17 mouse cellular contexts compared by ENCODE assay signal in the genomic region with DNA sequence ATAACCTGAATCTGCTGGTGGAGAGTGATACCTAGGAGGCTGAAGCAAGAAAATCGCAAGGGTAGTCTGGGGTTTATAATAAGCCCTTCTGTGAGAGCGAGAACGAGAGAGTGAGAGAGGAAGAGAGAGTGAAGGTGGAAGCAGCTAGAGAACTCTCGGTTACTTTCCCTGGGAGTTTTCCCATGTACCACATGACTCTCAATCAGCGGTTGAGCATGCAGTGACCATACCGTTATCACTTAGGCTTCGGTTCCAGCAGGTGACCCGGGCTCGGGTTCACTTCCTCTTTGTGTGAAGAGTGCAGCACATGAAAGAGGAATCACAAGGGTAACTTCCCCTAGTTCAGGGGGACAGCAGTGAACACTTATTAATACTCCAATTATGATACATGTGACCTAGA.
DNase-seq lines count a peak whose midpoint lies in the region; ATAC-seq and TF ChIP-seq lines count a peak whose summit lies in the region.
"Had no signal": no experiment of that assay in that cellular context is flagged by ENCODE, and none has a peak within 500 bp of the region (broad histone marks: within the 10 kb centered on the region; RNA-seq: fewer than 3 reads in every experiment).

No protein-coding gene starts in this region.

- H3K9me3 ChIP-seq in liver, embryonic 12.5 days (replicated peaks): no peaks in the 10 kb centered on the region
- H3K9me3 ChIP-seq: hindbrain, embryonic 15.5 days; midbrain, embryonic 15.5 days; neural tube, embryonic 12.5 days had no signal

- H3K27me3 ChIP-seq in liver, adult 2 months (ENCODE audit: control insufficient read depth, insufficient read depth, low read length): no peaks in the 10 kb centered on the region; the same call in 1 of the 2 replicates
- H3K27me3 ChIP-seq in liver, embryonic 12.5 days (replicated peaks): no peaks in the 10 kb centered on the region
- no peaks in the 10 kb centered on the region for H3K27me3 ChIP-seq in thymus, adult 2 months (ENCODE audit: control insufficient read depth, insufficient read depth, low read length)
- H3K27me3 ChIP-seq: hindbrain, embryonic 15.5 days; midbrain, embryonic 15.5 days; neural tube, embryonic 12.5 days had no signal

- ATAC-seq in liver, embryonic 12.5 days: no peak
- ATAC-seq in megakaryocyte, adult 5-6 weeks (ENCODE audit: poor library complexity, severe bottlenecking): peak; percentile 98
- ATAC-seq: midbrain, embryonic 15.5 days had no signal

- no peak overlapping the region for H3K9ac ChIP-seq in liver, adult 2 months (ENCODE audit: low read depth, low read length)
- no peak overlapping the region for H3K9ac ChIP-seq in liver, embryonic 12.5 days
- H3K9ac ChIP-seq: hindbrain, embryonic 15.5 days; lung, embryonic 14.5 days; midbrain, embryonic 15.5 days; neural tube, embryonic 12.5 days had no signal

- 74% methylated on average over 9 of the region's 9 CpGs for WGBS in liver, adult 2 months
- 28% methylated on average over 9 of the region's 9 CpGs for WGBS in liver, embryonic 12.5 days (ENCODE audit: insufficient replicate concordance)
- WGBS in thymus, adult 2 months: 13% methylated on average over 9 of the region's 9 CpGs

- H3K4me2 ChIP-seq in liver, embryonic 12.5 days: no peak overlapping the region
- H3K4me2 ChIP-seq: hindbrain, embryonic 15.5 days; lung, embryonic 14.5 days; midbrain, embryonic 15.5 days; neural tube, embryonic 12.5 days had no signal

- TF ChIP-seq CTCF in liver, adult 2 months (IDR thresholded peaks at IDR 0.05; ENCODE audit: low read depth, low read length): no peak
- no peak for TF ChIP-seq CTCF in thymus, adult 2 months (IDR thresholded peaks at IDR 0.05; ENCODE audit: borderline replicate concordance, control insufficient read depth, extremely low read depth, insufficient read depth, low read length, poor library complexity)

- H3K36me3 ChIP-seq in liver, adult 2 months (ENCODE audit: control insufficient read depth, insufficient read depth, low read length): no peaks in the 10 kb centered on the region
- H3K36me3 ChIP-seq in liver, embryonic 12.5 days: no peaks in the 10 kb centered on the region
- no peaks in the 10 kb centered on the region for H3K36me3 ChIP-seq in thymus, adult 2 months (ENCODE audit: control insufficient read depth, insufficient read depth, low read length)
- H3K36me3 ChIP-seq: hindbrain, embryonic 15.5 days; midbrain, embryonic 15.5 days; neural tube, embryonic 12.5 days had no signal

- no peak for TF ChIP-seq POLR2A in liver, adult 2 months (IDR thresholded peaks at IDR 0.05; ENCODE audit: extremely low read depth, insufficient read depth, low read length)
- TF ChIP-seq POLR2A in thymus, adult 2 months (IDR thresholded peaks at IDR 0.05; ENCODE audit: control insufficient read depth, extremely low read depth, insufficient read depth, low read length, poor library complexity): no peak

- no peaks in the 10 kb centered on the region for H3K79me2 ChIP-seq in liver, adult 2 months (ENCODE audit: control insufficient read depth, insufficient read depth, low read length)

- H3K27ac ChIP-seq in liver, adult 2 months (replicated peaks; ENCODE audit: insufficient read depth, low read depth, low read length): no peak overlapping the region
- H3K27ac ChIP-seq in liver, embryonic 12.5 days: no peak overlapping the region
- H3K27ac ChIP-seq in thymus, adult 2 months (ENCODE audit: control insufficient read depth, insufficient read depth, low read length): no peak overlapping the region
- H3K27ac ChIP-seq: hindbrain, embryonic 15.5 days; midbrain, embryonic 15.5 days; neural tube, embryonic 12.5 days had no signal

- peak; percentile 2 for DNase-seq in liver, adult 2 months (ENCODE audit: extremely low read depth, low read depth, low spot score)
- peak; percentile 1 for DNase-seq in T-cell, adult 2 months (ENCODE audit: low spot score)
- peak; percentile 21 to 41 for DNase-seq in spleen, postnatal 14 days (ENCODE audit: low spot score in 2 of 2)
- DNase-seq in testis, postnatal 10 days (ENCODE audit: low spot score): no peak
- no peak for DNase-seq in thymus, adult 2 months
- no peak for DNase-seq in urinary bladder, postnatal 10 days (ENCODE audit: low spot score)
- DNase-seq: adrenal gland, postnatal 14 days; cerebellum, postnatal 14 days; kidney, adult 11 months; kidney, postnatal 36 days; lung, embryonic 14.5 days; thymus, postnatal 14 days had no signal

- H3K4me1 ChIP-seq in liver, adult 2 months (ENCODE audit: control insufficient read depth, insufficient read depth, low read length): no peaks in the 10 kb centered on the region
- H3K4me1 ChIP-seq in liver, embryonic 12.5 days: no peaks in the 10 kb centered on the region
- H3K4me1 ChIP-seq in thymus, adult 2 months (replicated peaks; ENCODE audit: control insufficient read depth, insufficient read depth, low read length): no peaks in the 10 kb centered on the region
- H3K4me1 ChIP-seq: hindbrain, embryonic 15.5 days; midbrain, embryonic 15.5 days; neural tube, embryonic 12.5 days had no signal

- H3K4me3 ChIP-seq in liver, adult 2 months (ENCODE audit: insufficient read depth, low read depth, low read length): no peak overlapping the region
- no peak overlapping the region for H3K4me3 ChIP-seq in liver, embryonic 12.5 days
- H3K4me3 ChIP-seq in thymus, adult 2 months (ENCODE audit: control insufficient read depth, insufficient read depth, low read length): no peak overlapping the region
- H3K4me3 ChIP-seq: hindbrain, embryonic 15.5 days; midbrain, embryonic 15.5 days; neural tube, embryonic 12.5 days had no signal

Comparison
In these comparisons a context has a peak if more than half of its experiments do, and no peak if none do; other contexts are left out.
1. DNase-seq: peak in liver, adult 2 months (single experiment), T-cell, adult 2 months (single experiment) and spleen, postnatal 14 days (2 of 2); none in testis, postnatal 10 days (single experiment), thymus, adult 2 months (single experiment) and urinary bladder, postnatal 10 days (single experiment).